Mouse (Mus musculus): ENCODE results near the gene Sbno1. TPM values are rescaled to one million over a fixed set of nuclear protein-coding genes. Genes with fewer than 3 reads are reported as not detected.
A peak's percentile ranks its signal among the peaks of the same experiment; 100 is the strongest.
"Not testable (repeated sequence)": the region's sequence is repeated elsewhere in the genome, so short reads cannot be mapped to it uniquely, and the experiment has no call there.

Gene Sbno1
- polyA plus RNA-seq (2017; shearing (Covaris generic)), result 100 to 1,000 TPM; 127 to 199 (median 163) TPM

GRCm38 (mm10) chr5:124425412-124426259, at the start of gene Sbno1:
Gene Sbno1 (minus strand): TSS chr5:124426001.
- ATAC-seq, result peak; percentile 79

DNA sequence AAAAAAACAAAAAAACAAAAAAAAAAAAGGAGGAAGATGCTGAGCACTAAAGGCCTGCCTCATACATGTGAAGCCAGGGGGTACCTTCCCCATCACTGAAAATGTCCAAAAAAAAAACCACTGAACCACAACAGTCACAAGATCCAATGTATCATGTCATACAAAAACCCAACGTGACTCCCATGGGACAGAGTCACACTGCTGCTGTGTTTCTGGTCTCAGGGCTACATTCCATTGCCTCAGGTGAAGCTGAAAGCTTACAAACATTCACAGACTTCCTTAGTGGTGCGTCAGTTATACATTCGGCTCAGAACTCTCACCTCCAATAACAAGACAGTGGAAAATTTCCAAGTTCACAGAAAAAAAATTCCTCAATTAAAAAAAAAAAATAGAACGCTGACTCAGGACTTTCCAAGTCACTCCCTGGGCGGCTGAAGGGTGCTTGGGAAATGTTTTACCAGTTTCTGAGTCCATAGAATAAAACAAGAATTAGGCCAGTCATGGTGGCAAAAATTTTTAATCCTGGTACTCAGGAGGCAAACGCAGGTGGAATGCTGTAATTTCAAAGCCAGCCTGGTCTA, 44.9 kb upstream of the Sbno1 start:
- ATAC-seq, result no peak

- ATAC-seq, result no peak
Observed at GRCm38 (mm10) chr5:124469486-124469885, 43.7 kb upstream of the Sbno1 start.

- ATAC-seq, result no peak
Observed at GRCm38 (mm10) chr5:124468365-124468764, 42.6 kb upstream of the Sbno1 start.

- ATAC-seq, result no peak
Observed at GRCm38 (mm10) chr5:124467766-124468165, 42.0 kb upstream of the Sbno1 start.

- ATAC-seq, result no peak
Observed at GRCm38 (mm10) chr5:124464905-124465304, 39.1 kb upstream of the Sbno1 start.

DNA sequence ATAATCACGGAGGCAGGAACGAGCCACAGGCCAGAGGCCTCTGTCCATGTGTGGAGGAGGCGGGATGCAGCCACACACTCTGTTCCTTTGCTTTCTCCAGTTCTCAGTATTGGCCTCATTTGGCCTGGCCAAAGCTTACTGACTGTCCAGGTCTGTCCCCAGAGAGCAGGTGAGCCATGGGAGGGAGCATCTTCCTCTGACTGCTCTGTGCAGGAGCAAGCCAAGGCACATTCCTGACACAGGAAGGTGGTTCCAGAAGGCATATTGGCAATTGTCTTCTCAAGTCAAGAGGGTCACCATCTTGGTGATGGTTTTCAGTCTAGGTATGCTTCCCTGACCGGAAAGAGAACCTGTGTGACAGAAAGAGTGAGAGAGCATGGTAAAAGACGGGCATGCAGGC, 37.7 kb upstream of the Sbno1 start:
- no peak for ATAC-seq

DNA sequence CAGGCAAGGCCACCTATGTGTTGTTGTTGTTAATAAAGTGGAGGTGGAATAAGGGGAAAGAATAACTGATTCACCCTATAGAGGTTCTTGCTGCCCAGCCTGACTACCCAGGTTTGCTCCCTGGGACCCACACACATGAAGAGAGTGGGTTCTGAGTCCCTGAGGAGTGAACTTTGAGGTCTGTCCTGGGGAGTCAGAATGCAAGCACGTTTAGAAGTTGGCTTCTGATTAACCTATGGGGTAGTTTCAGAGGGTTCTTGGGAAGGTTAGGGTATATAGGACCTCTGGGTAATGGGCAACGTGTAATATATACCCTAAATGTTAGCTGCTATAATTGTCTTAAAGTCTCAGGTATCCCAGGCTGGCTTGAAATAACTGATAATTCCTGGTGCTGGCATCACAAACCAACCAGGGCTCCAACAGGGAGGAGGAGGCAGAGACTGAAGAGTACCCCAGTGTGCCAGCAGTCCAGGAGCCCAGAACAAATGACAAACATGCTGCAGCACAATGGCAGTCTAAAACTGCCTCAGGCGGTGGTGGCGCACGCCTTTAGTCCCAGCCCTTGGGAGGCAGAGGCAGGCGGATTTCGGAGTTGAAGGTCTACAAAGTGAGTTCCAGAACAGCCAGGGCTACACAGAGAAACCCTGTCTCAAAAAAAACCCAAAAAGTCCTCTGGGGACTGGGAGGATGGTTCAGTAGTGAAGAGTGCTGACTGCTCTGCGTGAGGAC, 36.7 kb upstream of the Sbno1 start:
- ATAC-seq, result no peak

GRCm38 (mm10) chr5:124460922-124461321, 35.1 kb upstream of the Sbno1 start:
- ATAC-seq, result not testable (repeated sequence)

- no peak for ATAC-seq
Observed at GRCm38 (mm10) chr5:124456762-124457161, 31.0 kb upstream of the Sbno1 start.

- no peak for ATAC-seq
Observed at GRCm38 (mm10) chr5:124454082-124454419, 28.2 kb upstream of the Sbno1 start.

DNA sequence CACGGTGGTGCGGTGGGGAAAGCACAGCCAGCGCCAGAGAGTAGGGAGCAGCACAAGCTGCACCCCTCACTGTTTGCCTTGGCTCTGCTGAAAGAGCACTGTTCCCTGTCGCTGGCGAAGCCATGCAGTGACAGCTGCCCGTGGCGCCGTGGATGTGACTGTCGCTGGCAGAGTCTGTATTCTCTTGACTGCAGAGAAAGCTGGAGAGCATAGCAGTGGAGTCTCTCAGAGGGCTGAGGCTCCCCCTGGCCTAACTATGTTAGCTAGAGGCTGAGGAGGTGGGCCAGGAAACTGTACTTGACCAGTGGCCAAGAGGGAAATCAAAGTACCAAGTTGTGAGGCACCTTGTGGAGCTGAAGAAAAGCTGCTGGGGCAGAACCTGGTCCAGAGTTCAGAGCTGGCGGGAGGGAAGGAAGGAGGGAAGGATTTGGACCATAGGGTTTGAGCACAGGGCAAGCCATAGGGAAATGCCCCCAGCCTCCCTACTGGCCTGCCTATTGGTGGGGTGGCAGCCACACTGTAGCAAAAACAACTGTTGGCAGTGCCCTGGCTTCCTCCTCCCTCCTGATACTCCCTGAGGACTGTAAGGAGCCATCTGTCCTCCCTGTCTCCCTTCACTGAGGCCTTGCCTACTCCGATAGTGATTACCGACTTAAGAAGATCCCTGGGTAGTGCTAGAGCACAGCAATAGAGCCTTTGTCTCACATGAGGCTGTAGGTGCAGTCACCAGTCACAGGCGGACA, 27.7 kb upstream of the Sbno1 start:
- no peak for ATAC-seq

DNA sequence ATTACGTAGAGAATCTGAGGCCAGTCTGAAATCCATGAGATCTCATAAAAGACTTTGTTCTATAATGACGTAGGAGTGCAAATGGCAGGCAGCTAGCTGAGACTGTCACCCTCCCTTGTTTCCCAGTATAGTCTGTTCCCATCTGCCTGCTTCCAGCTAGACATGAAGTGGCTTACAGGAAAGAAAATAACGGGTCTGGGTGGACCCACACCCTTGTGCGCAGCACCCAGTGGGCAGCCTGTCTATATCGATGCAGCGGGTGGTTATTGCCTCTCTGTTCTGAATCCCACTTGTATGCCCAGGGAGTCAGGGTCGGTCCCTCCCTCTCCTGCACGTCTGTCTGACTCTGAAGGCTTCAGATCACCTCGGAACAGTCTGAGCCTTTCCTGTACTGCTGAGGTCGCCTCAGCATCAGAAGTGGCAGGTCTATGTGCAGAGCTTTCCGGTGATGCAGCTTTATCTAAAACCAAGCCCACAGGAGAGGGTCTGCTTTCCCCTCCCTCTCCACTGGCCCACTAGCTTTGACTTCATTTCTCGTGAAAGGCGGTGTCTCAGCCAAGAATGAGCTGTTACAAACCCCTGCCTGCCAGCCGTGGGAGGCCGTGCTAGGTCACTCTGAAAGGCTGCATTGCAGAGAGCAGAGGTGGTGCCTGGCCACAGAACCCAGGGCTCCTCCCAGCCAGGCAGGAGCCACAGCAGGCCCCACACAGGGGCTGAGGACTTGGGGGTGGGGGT, 26.9 kb upstream of the Sbno1 start:
- ATAC-seq, result no peak

- ATAC-seq, result no peak
Observed at GRCm38 (mm10) chr5:124450641-124451340, 25.0 kb upstream of the Sbno1 start.

DNA sequence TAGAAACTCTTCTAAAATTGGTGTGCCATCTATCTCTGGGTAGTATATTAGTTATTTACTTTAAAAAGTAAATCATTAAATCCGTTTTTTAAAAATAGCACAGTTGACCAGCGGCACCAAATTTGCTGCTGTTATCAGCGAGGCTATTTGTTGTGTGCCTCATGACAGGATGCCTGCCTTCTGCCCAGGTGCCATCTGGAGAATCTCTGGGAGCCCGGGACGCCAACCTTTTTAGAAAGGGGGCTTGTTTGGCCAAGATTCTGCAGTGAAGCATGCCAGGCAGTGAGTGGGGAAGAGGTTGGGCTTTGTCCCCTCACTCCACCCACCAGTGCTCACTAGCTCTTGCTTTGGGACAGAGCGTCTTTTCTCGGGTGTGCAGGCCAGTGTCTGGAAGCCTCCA, 24.2 kb upstream of the Sbno1 start:
- ATAC-seq, result no peak

GRCm38 (mm10) chr5:124449494-124449893, 23.7 kb upstream of the Sbno1 start:
- no peak for ATAC-seq

GRCm38 (mm10) chr5:124446301-124446881, 20.6 kb upstream of the Sbno1 start:
- ATAC-seq, result no peak

DNA sequence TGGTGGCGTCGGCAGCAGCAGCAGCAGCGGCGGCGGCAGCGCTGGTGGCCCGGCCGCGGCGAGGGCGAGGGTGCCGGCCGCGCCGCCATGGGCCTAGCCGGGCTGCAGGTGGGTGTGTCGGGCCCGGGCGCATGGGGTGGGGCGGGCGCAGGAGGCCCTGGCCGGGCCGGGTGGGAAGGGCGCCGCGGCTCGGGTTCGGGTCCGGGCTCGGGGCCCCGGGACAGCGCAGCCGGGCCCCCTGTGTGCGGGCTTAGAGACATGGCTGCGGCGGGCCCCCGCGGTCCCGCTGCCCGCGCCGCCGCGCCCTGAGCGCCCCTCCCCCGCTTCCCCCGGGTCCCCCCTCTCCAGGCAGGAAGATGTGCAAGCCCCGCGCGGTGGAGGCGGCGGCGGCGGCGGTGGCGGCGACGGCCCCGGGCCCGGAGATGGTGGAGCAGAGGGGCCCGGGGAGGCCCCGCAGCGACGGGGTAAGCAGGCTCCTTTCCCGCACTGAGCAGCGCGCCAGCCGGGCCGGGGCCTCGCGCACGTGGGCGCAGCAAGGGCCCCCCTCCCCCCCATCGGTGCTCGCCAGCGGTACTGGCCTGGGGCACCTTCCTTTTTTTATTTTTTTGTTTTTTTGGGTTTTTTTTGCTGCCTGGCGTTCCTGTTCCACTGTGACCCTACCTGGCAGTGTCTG, 20.0 kb upstream of the Sbno1 start:
- ATAC-seq, result peak; percentile 36

GRCm38 (mm10) chr5:124444661-124445561, 19.1 kb upstream of the Sbno1 start:
- peak; percentile 78 for ATAC-seq
